Mouse (Mus musculus) liver, embryonic 14.5 days (tissue): ENCODE results near the gene Nppc. TPM values are rescaled to one million over a fixed set of nuclear protein-coding genes. Genes with fewer than 3 reads are reported as not detected.

ENCODE experiments used
- ATAC-seq: fragments of 200-750 bp; cut with Nextera tagmentation; 2 replicates; pipeline ENCODE4 v1.8.0; 2017; ENCODE audit warnings: moderate number of reproducible peaks, mild to moderate bottlenecking, moderate library complexity; ENCODE audit not compliant: insufficient read depth
- DNase-seq, 3 experiments: peaks; one replicate each; pipeline ENCODE4 v3.0.0-alpha.2; 2012 to 2013; ENCODE audit warnings: low read depth in 3 of 3, low spot score in 3 of 3
- H3K27ac ChIP-seq: fragments of 300-500 bp; sonication (generic); 2 replicates; pipeline ENCODE4 v1.5.1; 2014; ENCODE audit warnings: moderate library complexity, mild to moderate bottlenecking, control low read depth, inconsistent platforms
- H3K27me3 ChIP-seq: fragments of 300-500 bp; sonication (generic); 2 replicates; pipeline ENCODE4 v1.6.1; 2014; ENCODE audit warnings: mild to moderate bottlenecking, low read length, moderate library complexity; ENCODE audit not compliant: control insufficient read depth, insufficient read depth
- H3K36me3 ChIP-seq: fragments of 300-500 bp; sonication (generic); replicated peaks from 2 replicates; pipeline ENCODE4 v1.6.1; 2014; ENCODE audit warnings: low read depth; ENCODE audit not compliant: control insufficient read depth, insufficient read depth
- H3K4me1 ChIP-seq, 2 experiments: fragments of 200-500 bp in 1 of 2; fragments of 300-500 bp in 1 of 2; sonication (generic) in 1 of 2; replicated peaks; 2 replicates each; pipeline ENCODE4 v1.6.1; 2012 to 2014; ENCODE audit warnings: antibody characterized with exemption in 1 of 2, inconsistent platforms in 1 of 2, low read length in 1 of 2; ENCODE audit not compliant: control insufficient read depth in 2 of 2, insufficient read depth in 2 of 2
- H3K4me2 ChIP-seq: fragments of 300-500 bp; sonication (generic); 2 replicates; pipeline ENCODE4 v1.6.1; 2014; ENCODE audit warnings: low read depth, mild to moderate bottlenecking, control low read depth, moderate library complexity
- H3K4me3 ChIP-seq, 2 experiments: fragments of 200-500 bp in 1 of 2; fragments of 300-500 bp in 1 of 2; sonication (generic) in 1 of 2; 2 replicates each; pipeline ENCODE4 v1.5.1; 2012 to 2014; ENCODE audit warnings: low read depth in 2 of 2, low read length in 2 of 2, mild to moderate bottlenecking in 2 of 2, control low read depth in 1 of 2, inconsistent platforms in 1 of 2, moderate library complexity in 1 of 2; ENCODE audit not compliant: insufficient read depth in 1 of 2
- H3K9ac ChIP-seq: fragments of 300-500 bp; sonication (generic); replicated peaks from 2 replicates; pipeline ENCODE4 v1.6.1; 2014; ENCODE audit warnings: mild to moderate bottlenecking, control low read depth, moderate library complexity
- H3K9me3 ChIP-seq: fragments of 300-500 bp; sonication (generic); 2 replicates; pipeline ENCODE4 v1.6.1; 2016; ENCODE audit warnings: low read length, mixed read lengths; ENCODE audit not compliant: control insufficient read depth
- CTCF ChIP-seq: IDR thresholded peaks from 2 replicates; pipeline ENCODE4 v1.5.1; 2016; ENCODE audit warnings: antibody characterized with exemption, low read depth, control low read depth
- EP300 ChIP-seq: IDR thresholded peaks from 2 replicates; pipeline ENCODE4 v1.6.1; 2016; ENCODE audit warnings: antibody characterized with exemption, low read depth
- WGBS: fragments of 180-500 bp; shearing (Covaris S2); extraction: QIAGEN DNeasy Blood & Tissue Kit; methylation state at CpG from one replicate; pipeline ENCODE4 v1.1.7; 2014; ENCODE audit not compliant: insufficient replicate concordance; 5-methylcytosine and 5-hydroxymethylcytosine counted together
- polyA plus RNA-seq, 2 experiments: library from polyadenylated mRNA; depleted of rRNA in 1 of 2; stranded (reverse) in 1 of 2; unstranded in 1 of 2; fragments of >200 nt; fragmentation: Nextera tagmentation in 1 of 2; extraction: Ambion mirVana in 1 of 2; gene quantifications; 2 replicates each; pipeline versions ENCODE4 v1.2.1 to v1.2.3; 2012 to 2014

Gene Nppc
- polyA plus RNA-seq, 2 experiments: 0.04 TPM; not detected in 1

DNA sequence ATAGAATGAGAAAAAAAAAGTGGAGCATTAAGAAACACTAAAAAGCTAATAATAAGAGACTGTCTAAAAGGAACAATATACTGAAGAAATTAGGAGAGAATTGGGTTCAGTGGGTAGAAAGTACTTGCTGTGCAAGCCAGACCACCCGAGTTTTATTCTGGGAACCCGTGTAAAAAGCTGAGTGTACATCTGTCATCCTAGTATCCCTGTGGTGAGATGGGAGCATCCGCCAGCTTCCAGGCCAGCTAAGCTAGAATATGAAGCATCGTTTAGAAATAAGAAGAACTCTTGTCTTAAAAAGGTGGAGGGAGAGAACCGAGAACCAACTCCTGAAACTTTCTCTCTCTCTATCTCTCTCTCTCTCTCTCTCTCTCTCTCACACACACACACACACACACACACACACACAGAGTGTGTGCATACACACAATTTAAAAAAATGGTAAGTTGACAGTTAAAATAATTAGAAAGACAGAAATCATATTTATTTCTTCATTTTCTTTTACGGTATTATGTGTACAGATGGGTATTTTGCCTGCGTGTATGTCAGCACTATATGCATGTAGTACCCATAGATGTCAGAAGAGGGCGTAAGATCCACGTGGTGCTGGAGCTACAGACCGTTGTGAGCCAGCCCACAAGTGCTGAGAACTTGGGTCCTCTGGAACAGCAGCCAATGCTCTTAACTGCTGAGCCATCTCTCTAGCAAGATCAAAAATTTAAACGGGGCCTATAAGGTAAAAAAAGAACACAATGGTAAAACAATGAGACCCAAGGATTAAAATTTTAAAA lies 29.2 kb upstream of the Nppc start:
- H3K4me1 ChIP-seq: peaks cover 11 to 17% of the 10 kb centered on the region in 2 experiments; a peak in 3 of 4 replicates
- H3K9ac ChIP-seq: no peak overlapping the region
- no peak overlapping the region for H3K27ac ChIP-seq
- DNase-seq (no peak), ATAC-seq (no peak)
- no peak overlapping the region for H3K4me2 ChIP-seq
- TF ChIP-seq EP300 (no peak), CTCF (peak; percentile 54)
- H3K4me3 ChIP-seq: no peak overlapping the region
- no peaks in the 10 kb centered on the region for H3K36me3 ChIP-seq
- WGBS: 63% methylated on average over 11 of the region's 11 CpGs
- H3K27me3 ChIP-seq: no peaks in the 10 kb centered on the region
- no peaks in the 10 kb centered on the region for H3K9me3 ChIP-seq

DNA sequence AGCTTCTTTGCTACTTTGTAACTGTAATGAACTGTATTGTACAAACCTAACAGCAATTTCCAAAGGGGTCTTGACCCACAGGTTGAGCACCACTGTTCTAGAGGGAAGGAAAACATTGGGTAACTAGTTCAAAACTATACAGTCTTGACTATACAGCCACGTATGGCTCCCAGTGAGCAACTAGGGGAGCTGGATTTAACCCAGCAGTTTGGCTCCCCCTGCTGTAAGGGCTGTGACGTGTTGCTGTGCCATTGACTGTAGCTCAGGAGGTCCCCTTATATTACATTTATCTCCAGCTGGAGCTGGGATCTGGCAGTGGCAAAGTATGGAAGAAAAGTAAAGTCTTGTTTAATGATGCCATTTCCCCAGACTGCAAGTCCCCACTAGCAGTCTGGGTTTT lies 28.4 kb upstream of the Nppc start:
- no peak overlapping the region for H3K27ac ChIP-seq
- H3K9ac ChIP-seq: no peak overlapping the region
- no peak overlapping the region for H3K4me3 ChIP-seq
- H3K36me3 ChIP-seq: no peaks in the 10 kb centered on the region
- 28% methylated on average over 2 of the region's 2 CpGs for WGBS
- ATAC-seq (no peak), DNase-seq (no peak)
- TF ChIP-seq CTCF: peak; percentile 62
- TF ChIP-seq EP300: no peak
- no peaks in the 10 kb centered on the region for H3K27me3 ChIP-seq
- peaks cover 11 to 17% of the 10 kb centered on the region in 2 experiments; a peak in 3 of 4 replicates for H3K4me1 ChIP-seq
- no peak overlapping the region for H3K4me2 ChIP-seq
- H3K9me3 ChIP-seq: no peaks in the 10 kb centered on the region

DNA sequence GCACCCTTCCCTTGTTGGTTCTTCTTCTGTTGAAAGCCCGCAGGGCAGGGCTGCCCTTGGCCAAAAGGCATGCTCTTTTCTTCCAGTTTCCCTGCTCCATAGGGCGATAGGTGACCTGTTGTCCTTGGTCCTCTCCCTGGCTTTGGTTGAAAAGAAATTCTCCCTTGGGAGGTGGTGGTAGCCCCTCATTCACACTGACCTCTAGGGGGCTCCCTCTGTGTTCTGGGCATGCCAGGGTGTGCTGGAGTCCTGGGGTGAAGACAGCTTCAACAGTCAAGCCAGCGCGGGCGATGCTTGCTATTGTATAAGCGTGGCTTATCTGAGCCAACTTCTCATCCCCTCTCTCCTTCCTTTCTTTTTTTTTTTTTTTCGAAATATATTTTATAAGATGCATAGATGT lies 26.6 kb upstream of the Nppc start:
- no peak overlapping the region for H3K4me2 ChIP-seq
- no peak for DNase-seq
- TF ChIP-seq EP300 (no peak), CTCF (peak; percentile 65)
- no peaks in the 10 kb centered on the region for H3K9me3 ChIP-seq
- H3K4me3 ChIP-seq: no peak overlapping the region
- no peak overlapping the region for H3K9ac ChIP-seq
- H3K36me3 ChIP-seq: no peaks in the 10 kb centered on the region
- H3K4me1 ChIP-seq: peaks cover 8 to 12% of the 10 kb centered on the region in 2 experiments; a peak in 3 of 4 replicates
- 23% methylated on average over 7 of the region's 7 CpGs for WGBS
- H3K27ac ChIP-seq: no peak overlapping the region
- H3K27me3 ChIP-seq: no peaks in the 10 kb centered on the region
- no peak for ATAC-seq

DNA sequence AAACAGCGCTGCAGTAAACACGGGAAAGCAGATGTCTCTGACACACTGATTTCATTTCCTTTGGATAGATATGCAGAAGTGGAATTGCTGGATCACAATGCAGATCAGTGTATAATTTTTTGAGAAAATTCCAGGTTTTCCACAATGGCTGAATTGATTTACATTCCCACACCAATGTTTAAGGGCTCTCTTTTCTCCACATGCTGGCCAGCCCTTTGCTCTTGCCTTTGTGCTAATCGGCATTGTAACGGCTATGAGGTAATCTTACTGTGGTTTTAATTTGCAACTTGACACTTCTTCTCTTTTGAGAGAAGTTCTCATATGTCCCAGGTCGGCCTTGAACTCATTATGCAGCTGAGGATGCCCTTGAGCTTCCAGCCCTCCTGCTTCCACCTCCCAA lies 20.7 kb upstream of the Nppc start:
- no peak for ATAC-seq

GRCm38 (mm10) chr1:86687236-86687635 lies 16.9 kb upstream of the Nppc start:
- ATAC-seq (no peak), DNase-seq (no peak)
- Histone ChIP-seq H3K4me2 (no peak overlapping the region), H3K27ac (no peak overlapping the region), H3K27me3 (no peaks in the 10 kb centered on the region), H3K4me3 (no peak overlapping the region), H3K9me3 (no peaks in the 10 kb centered on the region), H3K36me3 (no peaks in the 10 kb centered on the region), H3K9ac (no peak overlapping the region), H3K4me1 (no peaks in the 10 kb centered on the region)
- WGBS: 59% methylated on average over 4 of the region's 4 CpGs
- no peak for TF ChIP-seq CTCF
- no peak for TF ChIP-seq EP300

More for the DNA sequence above, 20.7 kb upstream of the Nppc start:
- Histone ChIP-seq H3K4me1 (no peaks in the 10 kb centered on the region), H3K36me3 (no peaks in the 10 kb centered on the region), H3K27ac (no peak overlapping the region), H3K27me3 (no peaks in the 10 kb centered on the region), H3K4me2 (no peak overlapping the region), H3K9me3 (no peaks in the 10 kb centered on the region), H3K4me3 (no peak overlapping the region), H3K9ac (no peak overlapping the region)
- TF ChIP-seq CTCF (no peak), EP300 (no peak)
- DNase-seq: no peak
- WGBS: 56% methylated on average over 5 of the region's 5 CpGs
